Mouse (Mus musculus) testis, adult 2 months (tissue): ENCODE data around the gene D10Wsu102e.

Source experiments
- CTCF ChIP-seq: fragments of 200-500 bp; IDR thresholded peaks from 2 replicates; pipeline ENCODE4 v1.5.1; 2012; ENCODE audit warnings: low read depth, mild to moderate bottlenecking, inconsistent platforms, low read length, moderate library complexity; ENCODE audit not compliant: control insufficient read depth, insufficient read depth, insufficient replicate concordance
- POLR2A ChIP-seq: fragments of 200-500 bp; IDR thresholded peaks from 2 replicates; pipeline ENCODE4 v1.6.1; 2012; ENCODE audit warnings: low read depth, mild to moderate bottlenecking, inconsistent platforms, low read length, moderate library complexity; ENCODE audit not compliant: control insufficient read depth

- TF ChIP-seq POLR2A (no peak), CTCF (no peak)
Measured at GRCm38 (mm10) chr10:83448582-83448981, 88.6 kb downstream of the D10Wsu102e start.
